Mouse (Mus musculus) forebrain, embryonic 13.5 days (tissue): ENCODE measurements at regions not wholly inside any gene's neighbourhood (a gene's known extent, or its start where the extent isn't known, plus 50 kb on each side); places are given as distances from the start of the nearest gene placed in this dataset.
A peak's percentile ranks its signal among the peaks of the same experiment; 100 is the strongest.

Experiments
- ATAC-seq: fragments of 200-750 bp; cut with Nextera tagmentation; 2 replicates; pipeline ENCODE4 v1.8.0; 2017
- H3K27ac ChIP-seq: fragments of 300-500 bp; sonication (generic); 2 replicates; pipeline ENCODE4 v1.5.1; 2015; ENCODE audit warnings: inconsistent platforms, mild to moderate bottlenecking, moderate library complexity
- H3K27me3 ChIP-seq: fragments of 300-500 bp; sonication (generic); 2 replicates; pipeline ENCODE4 v1.6.1; 2015; ENCODE audit warnings: mild to moderate bottlenecking, inconsistent platforms
- H3K36me3 ChIP-seq: fragments of 300-500 bp; sonication (generic); 2 replicates; pipeline ENCODE4 v1.6.1; 2015; ENCODE audit warnings: mild to moderate bottlenecking, inconsistent platforms; ENCODE audit not compliant: poor library complexity, severe bottlenecking
- H3K4me1 ChIP-seq: fragments of 300-500 bp; sonication (generic); 2 replicates; pipeline ENCODE4 v1.6.1; 2015; ENCODE audit warnings: inconsistent platforms
- H3K4me2 ChIP-seq: fragments of 300-500 bp; sonication (generic); 2 replicates; pipeline ENCODE4 v1.6.1; 2015; ENCODE audit warnings: inconsistent platforms, mild to moderate bottlenecking, moderate library complexity
- H3K4me3 ChIP-seq: fragments of 300-500 bp; sonication (generic); 2 replicates; pipeline ENCODE4 v1.5.1; 2015; ENCODE audit warnings: mild to moderate bottlenecking, inconsistent platforms
- H3K9ac ChIP-seq: fragments of 300-500 bp; sonication (generic); 2 replicates; pipeline ENCODE4 v1.6.1; 2015; ENCODE audit warnings: mild to moderate bottlenecking, inconsistent platforms
- H3K9me3 ChIP-seq: fragments of 300-500 bp; sonication (generic); replicated peaks from 2 replicates; pipeline ENCODE4 v1.6.1; 2016; ENCODE audit warnings: inconsistent platforms
- WGBS: fragments of 180-500 bp; shearing (Covaris S2); methylation state at CpG from one replicate; pipeline ENCODE4 v1.1.7; 2015; 5-methylcytosine and 5-hydroxymethylcytosine counted together

GRCm38 (mm10) chr5:118815783-118816182, 255.3 kb downstream of the Med13l start:
- Histone ChIP-seq H3K4me1 (no peaks in the 10 kb centered on the region), H3K9ac (no peak overlapping the region), H3K27me3 (no peaks in the 10 kb centered on the region), H3K4me3 (no peak overlapping the region), H3K4me2 (no peak overlapping the region), H3K36me3 (no peaks in the 10 kb centered on the region), H3K27ac (no peak overlapping the region), H3K9me3 (no peaks in the 10 kb centered on the region)
- ATAC-seq: no peak
- WGBS: 65% methylated on average over 5 of the region's 5 CpGs

- Histone ChIP-seq H3K9me3 (peaks cover 6% of the 10 kb centered on the region), H3K27ac (no peak overlapping the region), H3K4me3 (no peak overlapping the region), H3K4me2 (no peak overlapping the region), H3K36me3 (no peaks in the 10 kb centered on the region), H3K9ac (no peak overlapping the region), H3K27me3 (no peaks in the 10 kb centered on the region), H3K4me1 (no peaks in the 10 kb centered on the region)
- WGBS: 87% methylated on average over 7 of the region's 7 CpGs
- ATAC-seq: no peak
Measured at GRCm38 (mm10) chr5:118818294-118818693, 257.8 kb downstream of the Med13l start.

- no peak for ATAC-seq
- H3K4me2 ChIP-seq: no peak overlapping the region
- peaks cover 6% of the 10 kb centered on the region for H3K9me3 ChIP-seq
- 88% methylated on average over 10 of the region's 10 CpGs for WGBS
- H3K27ac ChIP-seq: no peak overlapping the region
- no peaks in the 10 kb centered on the region for H3K27me3 ChIP-seq
- no peaks in the 10 kb centered on the region for H3K4me1 ChIP-seq
- no peaks in the 10 kb centered on the region for H3K36me3 ChIP-seq
- H3K4me3 ChIP-seq: no peak overlapping the region
- no peak overlapping the region for H3K9ac ChIP-seq
Measured at GRCm38 (mm10) chr5:118824791-118825190, 264.3 kb downstream of the Med13l start.

GRCm38 (mm10) chr5:118829031-118829698, 268.7 kb downstream of the Med13l start:
- H3K4me1 ChIP-seq: no peaks in the 10 kb centered on the region
- no peak overlapping the region for H3K9ac ChIP-seq
- H3K27me3 ChIP-seq: no peaks in the 10 kb centered on the region
- no peaks in the 10 kb centered on the region for H3K36me3 ChIP-seq
- no peak overlapping the region for H3K4me2 ChIP-seq
- H3K9me3 ChIP-seq: no peaks in the 10 kb centered on the region
- H3K27ac ChIP-seq: no peak overlapping the region
- WGBS: 57% methylated on average over 14 of the region's 14 CpGs
- ATAC-seq: no peak
- no peak overlapping the region for H3K4me3 ChIP-seq

GRCm38 (mm10) chr5:118832701-118833100, 272.2 kb downstream of the Med13l start:
- Histone ChIP-seq H3K27me3 (0 out of 2 replicates have a peak, but pooled peaks cover 2% of the 10 kb centered on the region), H3K4me3 (no peak overlapping the region), H3K9ac (no peak overlapping the region), H3K9me3 (no peaks in the 10 kb centered on the region), H3K4me1 (no peaks in the 10 kb centered on the region), H3K4me2 (no peak overlapping the region), H3K36me3 (no peaks in the 10 kb centered on the region), H3K27ac (no peak overlapping the region)
- WGBS: 74% methylated on average over 6 of the region's 6 CpGs
- ATAC-seq: no peak

GRCm38 (mm10) chr5:118834129-118834528, 273.6 kb downstream of the Med13l start:
- Histone ChIP-seq H3K36me3 (no peaks in the 10 kb centered on the region), H3K4me1 (no peaks in the 10 kb centered on the region), H3K9me3 (no peaks in the 10 kb centered on the region), H3K27me3 (0 out of 2 replicates have a peak, but pooled peaks cover 2% of the 10 kb centered on the region), H3K27ac (no peak overlapping the region), H3K9ac (no peak overlapping the region), H3K4me3 (no peak overlapping the region), H3K4me2 (no peak overlapping the region)
- ATAC-seq: no peak
- WGBS: 89% methylated on average over 5 of the region's 5 CpGs

- H3K4me2 ChIP-seq: no peak overlapping the region
- H3K4me3 ChIP-seq: no peak overlapping the region
- no peak overlapping the region for H3K27ac ChIP-seq
- 54% methylated on average over 1 of the region's 1 CpGs for WGBS
- H3K27me3 ChIP-seq: 0 out of 2 replicates have a peak, but pooled peaks cover 2% of the 10 kb centered on the region
- H3K36me3 ChIP-seq: no peaks in the 10 kb centered on the region
- no peaks in the 10 kb centered on the region for H3K4me1 ChIP-seq
- H3K9me3 ChIP-seq: no peaks in the 10 kb centered on the region
- no peak for ATAC-seq
- no peak overlapping the region for H3K9ac ChIP-seq
Measured at GRCm38 (mm10) chr5:118837001-118837400, 276.5 kb downstream of the Med13l start.

GRCm38 (mm10) chr5:118838421-118838820, 277.9 kb downstream of the Med13l start:
- H3K4me1 ChIP-seq: no peaks in the 10 kb centered on the region
- H3K4me2 ChIP-seq: no peak overlapping the region
- no peak for ATAC-seq
- 89% methylated on average over 7 of the region's 7 CpGs for WGBS
- no peaks in the 10 kb centered on the region for H3K36me3 ChIP-seq
- no peaks in the 10 kb centered on the region for H3K9me3 ChIP-seq
- no peak overlapping the region for H3K9ac ChIP-seq
- H3K27me3 ChIP-seq: 0 out of 2 replicates have a peak, but pooled peaks cover 2% of the 10 kb centered on the region
- no peak overlapping the region for H3K27ac ChIP-seq
- no peak overlapping the region for H3K4me3 ChIP-seq

GRCm38 (mm10) chr5:118839916-118840315, 279.4 kb downstream of the Med13l start:
- Histone ChIP-seq H3K36me3 (no peaks in the 10 kb centered on the region), H3K4me1 (no peaks in the 10 kb centered on the region), H3K9ac (no peak overlapping the region), H3K27me3 (0 out of 2 replicates have a peak, but pooled peaks cover 2% of the 10 kb centered on the region), H3K4me2 (no peak overlapping the region), H3K27ac (no peak overlapping the region), H3K9me3 (no peaks in the 10 kb centered on the region), H3K4me3 (no peak overlapping the region)
- 71% methylated on average over 5 of the region's 5 CpGs for WGBS
- ATAC-seq: no peak

GRCm38 (mm10) chr5:118841210-118842016, 280.9 kb downstream of the Med13l start:
- ATAC-seq: no peak
- H3K4me2 ChIP-seq: no peak overlapping the region
- H3K27ac ChIP-seq: no peak overlapping the region
- WGBS: 85% methylated on average over 21 of the region's 21 CpGs
- H3K9me3 ChIP-seq: no peaks in the 10 kb centered on the region
- no peak overlapping the region for H3K4me3 ChIP-seq
- no peaks in the 10 kb centered on the region for H3K4me1 ChIP-seq
- no peaks in the 10 kb centered on the region for H3K27me3 ChIP-seq
- no peaks in the 10 kb centered on the region for H3K36me3 ChIP-seq
- no peak overlapping the region for H3K9ac ChIP-seq

GRCm38 (mm10) chr5:118842017-118842396, 281.5 kb downstream of the Med13l start:
- Histone ChIP-seq H3K4me3 (no peak overlapping the region), H3K4me2 (no peak overlapping the region), H3K36me3 (no peaks in the 10 kb centered on the region), H3K27ac (no peak overlapping the region), H3K27me3 (no peaks in the 10 kb centered on the region), H3K9me3 (no peaks in the 10 kb centered on the region), H3K4me1 (no peaks in the 10 kb centered on the region), H3K9ac (no peak overlapping the region)
- WGBS: 72% methylated on average over 10 of the region's 10 CpGs
- ATAC-seq: no peak

GRCm38 (mm10) chr5:118857001-118857400, 296.5 kb downstream of the Med13l start:
- Histone ChIP-seq H3K27ac (0 out of 2 replicates have a peak overlapping the region, but pooled peaks have one; percentile 10), H3K4me1 (peaks cover 11% of the 10 kb centered on the region), H3K36me3 (no peaks in the 10 kb centered on the region), H3K4me2 (no peak overlapping the region), H3K9me3 (peaks cover under 1% of the 10 kb centered on the region; the same call in 1 of the 2 replicates), H3K4me3 (no peak overlapping the region), H3K9ac (no peak overlapping the region), H3K27me3 (no peaks in the 10 kb centered on the region)
- 36% methylated on average over 12 of the region's 12 CpGs for WGBS
- no peak for ATAC-seq
